Mouse (Mus musculus): ENCODE results near the gene Ccl9. TPM values are rescaled to one million over a fixed set of nuclear protein-coding genes. Genes with fewer than 3 reads are reported as not detected.
A peak's percentile ranks its signal among the peaks of the same experiment; 100 is the strongest.
"Not testable (repeated sequence)": the region's sequence is repeated elsewhere in the genome, so short reads cannot be mapped to it uniquely, and the experiment has no call there.

The Ccl9 gene
- polyA plus RNA-seq, 1 experiment from 2014 or later, result 14.2 TPM

DNA sequence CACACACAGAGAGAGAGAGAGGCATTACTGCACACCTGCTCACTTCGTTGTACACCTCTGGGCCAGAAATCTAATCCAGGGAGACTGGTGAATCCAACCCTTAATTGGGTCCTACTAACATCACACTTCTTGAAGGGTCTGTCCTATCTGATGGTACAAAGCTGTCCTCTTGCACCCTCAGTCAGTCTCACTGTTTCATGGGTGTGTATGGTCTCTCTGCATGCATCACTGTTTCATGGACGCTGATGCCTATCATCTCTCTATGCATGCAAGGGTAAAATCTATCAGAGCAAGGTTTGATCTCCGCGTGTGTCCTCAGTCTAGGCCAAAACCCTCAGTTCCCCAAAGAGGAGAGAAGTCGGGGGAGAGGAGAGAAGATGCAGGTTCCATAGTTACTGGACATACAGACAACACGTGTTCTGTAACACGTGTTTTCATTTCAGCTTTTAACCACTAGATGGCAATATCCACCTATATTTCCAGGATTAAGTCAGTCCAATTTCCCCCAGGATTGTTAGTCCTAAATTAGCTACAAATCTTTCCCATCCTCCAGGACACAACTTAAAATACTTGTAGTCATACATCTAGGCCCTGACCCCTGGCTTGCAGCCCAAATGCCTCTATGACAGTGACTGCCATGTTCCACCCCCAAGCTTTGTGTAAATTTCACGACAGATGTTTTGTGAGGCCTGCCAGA, 22.2 kb downstream of the Ccl9 start:
- Histone ChIP-seq H3K27me3 (replicated peaks) (no peaks in the 10 kb centered on the region), H3K4me1 (no peaks in the 10 kb centered on the region), H3K36me3 (no peaks in the 10 kb centered on the region), H3K9me3 (no peaks in the 10 kb centered on the region), H3K27ac (no peak overlapping the region), H3K9ac (no peak overlapping the region), H3K4me3 (replicated peaks) (no peak overlapping the region), H3K4me2 (no peak overlapping the region)
- WGBS, result 30% methylated on average over 8 of the region's 8 CpGs
- peak; percentile 43; the same call in 1 of the 2 replicates for ATAC-seq (ENCODE audit: insufficient read depth, low FRiP score, low read depth)

DNA sequence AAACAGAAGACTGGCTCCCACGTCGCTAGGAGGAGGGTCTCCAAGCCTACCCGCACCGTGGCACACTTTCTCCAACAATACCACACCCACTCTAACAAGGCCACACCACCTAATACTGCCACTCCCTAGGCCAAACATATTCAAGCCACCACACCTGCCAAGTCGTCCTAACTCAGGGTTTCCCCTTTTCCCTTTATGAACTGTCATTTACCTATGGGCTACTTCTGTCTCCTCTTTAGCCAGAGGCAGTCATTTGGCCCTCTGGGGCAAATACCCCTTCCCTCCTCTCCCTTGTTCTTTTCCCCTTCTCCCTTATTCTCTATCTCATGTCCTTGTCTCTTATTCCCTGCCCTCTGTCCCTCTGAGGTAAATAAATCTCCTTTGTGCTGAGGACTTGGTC, 26.8 kb downstream of the Ccl9 start:
- 65% methylated on average over 5 of the region's 5 CpGs for WGBS
- no peak overlapping the region for H3K9ac ChIP-seq
- no peaks in the 10 kb centered on the region for H3K9me3 ChIP-seq
- H3K27ac ChIP-seq, result no peak overlapping the region
- H3K27me3 ChIP-seq (replicated peaks), result no peaks in the 10 kb centered on the region
- H3K4me2 ChIP-seq, result no peak overlapping the region
- H3K36me3 ChIP-seq, result no peaks in the 10 kb centered on the region
- no peak overlapping the region for H3K4me3 ChIP-seq (replicated peaks)
- no peaks in the 10 kb centered on the region for H3K4me1 ChIP-seq
- no peak for ATAC-seq (ENCODE audit: insufficient read depth, low FRiP score, low read depth)

DNA sequence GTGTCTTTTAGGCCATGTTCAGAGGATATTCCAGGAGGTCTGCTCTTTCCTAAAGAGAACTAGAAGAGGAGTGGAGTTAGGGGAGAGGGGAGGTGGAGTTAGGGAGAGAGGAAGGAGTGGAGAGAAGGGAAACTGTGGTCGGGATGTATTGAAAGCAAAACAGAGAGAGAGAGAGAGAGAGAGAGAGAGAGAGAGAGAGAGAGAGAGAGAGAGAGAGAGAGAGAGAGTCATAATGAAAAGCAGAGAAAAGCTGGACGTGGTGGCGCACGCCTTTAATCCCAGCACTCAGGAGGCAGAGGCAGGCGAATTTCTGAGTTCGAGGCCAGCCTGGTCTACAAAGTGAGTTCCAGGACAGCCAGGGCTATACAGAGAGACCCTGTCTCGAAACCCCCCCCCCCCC, 27.4 kb downstream of the Ccl9 start:
- H3K27me3 ChIP-seq (replicated peaks); H3K27ac ChIP-seq; H3K4me1 ChIP-seq; H3K9ac ChIP-seq; H3K36me3 ChIP-seq; H3K4me2 ChIP-seq; ATAC-seq (ENCODE audit: insufficient read depth, low FRiP score, low read depth); H3K9me3 ChIP-seq; H3K4me3 ChIP-seq (replicated peaks): not testable (repeated sequence)
- WGBS, result 85% methylated on average over 7 of the region's 7 CpGs

DNA sequence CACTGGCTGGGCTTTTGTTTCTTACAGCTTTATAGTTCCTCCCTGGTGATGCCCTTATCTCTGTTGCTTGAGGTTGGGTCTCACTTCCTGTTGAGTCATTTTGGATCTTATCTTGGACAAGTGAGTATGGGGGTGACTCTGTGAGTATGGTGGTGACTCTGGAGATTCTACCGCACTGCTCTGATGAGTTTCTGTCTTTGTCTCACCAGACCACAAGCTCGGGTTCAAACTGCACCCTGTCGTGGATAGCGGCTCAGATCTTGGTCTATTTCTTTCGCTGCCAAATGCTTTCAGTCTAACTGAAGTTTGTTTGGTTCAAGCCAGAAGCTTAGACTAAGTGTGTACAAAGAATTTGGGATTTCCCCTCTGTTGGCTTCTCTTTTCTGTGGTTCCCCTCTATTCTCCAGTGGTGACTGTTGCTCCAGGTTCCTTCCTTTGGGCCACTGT, 28.2 kb downstream of the Ccl9 start:
- Histone ChIP-seq H3K27ac (no peak overlapping the region), H3K4me2 (no peak overlapping the region)
- no peak for ATAC-seq (ENCODE audit: insufficient read depth, low FRiP score, low read depth)

DNA sequence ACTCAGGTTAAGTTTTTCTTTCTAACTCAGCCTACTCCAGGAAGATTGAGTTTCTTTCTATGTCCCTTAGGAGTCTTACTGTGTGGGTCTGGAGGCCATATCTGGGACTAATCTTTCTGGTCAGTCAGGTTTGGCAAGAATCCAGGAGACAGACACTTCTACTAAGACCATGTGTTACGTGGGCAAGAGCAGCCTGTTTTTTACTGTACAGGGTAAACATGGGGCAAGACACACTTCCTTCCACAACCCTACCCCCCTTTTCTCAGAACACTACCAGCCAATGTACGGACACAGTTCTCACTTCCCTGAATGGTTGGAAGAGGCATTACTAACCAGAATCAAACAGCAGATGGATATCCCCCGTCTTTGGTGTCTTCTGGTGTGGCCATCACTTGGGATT, 34.2 kb downstream of the Ccl9 start:
- Histone ChIP-seq H3K36me3 (no peaks in the 10 kb centered on the region), H3K27me3 (replicated peaks) (no peaks in the 10 kb centered on the region), H3K4me1 (no peaks in the 10 kb centered on the region), H3K4me2 (no peak overlapping the region), H3K27ac (no peak overlapping the region), H3K4me3 (replicated peaks) (no peak overlapping the region), H3K9ac (no peak overlapping the region), H3K9me3 (no peaks in the 10 kb centered on the region)
- ATAC-seq (ENCODE audit: insufficient read depth, low FRiP score, low read depth), result peak; percentile 60
- 43% methylated on average over 3 of the region's 3 CpGs for WGBS

More for the DNA sequence above, 28.2 kb downstream of the Ccl9 start:
- Histone ChIP-seq H3K9ac (no peak overlapping the region), H3K4me1 (no peaks in the 10 kb centered on the region), H3K27me3 (replicated peaks) (no peaks in the 10 kb centered on the region), H3K4me3 (replicated peaks) (no peak overlapping the region), H3K9me3 (no peaks in the 10 kb centered on the region), H3K36me3 (no peaks in the 10 kb centered on the region)
- 83% methylated on average over 5 of the region's 5 CpGs for WGBS

DNA sequence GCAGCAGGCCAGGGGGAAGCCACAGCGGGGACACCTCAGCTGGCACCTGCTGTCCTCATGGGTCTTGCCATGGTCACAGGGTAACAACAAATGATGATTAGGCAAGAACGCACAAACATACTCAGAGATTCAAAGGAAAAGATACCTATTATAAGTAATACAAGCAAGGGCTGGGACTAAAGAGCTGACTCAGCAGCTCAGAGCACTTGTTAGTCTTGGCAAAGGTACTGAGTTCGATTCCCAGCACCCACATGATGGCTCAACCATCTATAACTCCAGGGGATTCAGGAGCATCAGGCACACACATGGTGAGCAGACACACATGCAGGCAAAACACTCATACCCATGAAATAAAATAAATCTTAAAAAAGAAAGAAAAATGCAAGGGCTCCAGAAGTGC, 37.0 kb downstream of the Ccl9 start:
- Histone ChIP-seq H3K27me3 (replicated peaks) (no peaks in the 10 kb centered on the region), H3K4me1 (no peaks in the 10 kb centered on the region), H3K36me3 (no peaks in the 10 kb centered on the region), H3K4me3 (replicated peaks) (no peak overlapping the region), H3K9ac (no peak overlapping the region), H3K9me3 (no peaks in the 10 kb centered on the region), H3K4me2 (no peak overlapping the region), H3K27ac (no peak overlapping the region)
- 85% methylated on average over 3 of the region's 3 CpGs for WGBS
- no peak for ATAC-seq (ENCODE audit: insufficient read depth, low FRiP score, low read depth)

DNA sequence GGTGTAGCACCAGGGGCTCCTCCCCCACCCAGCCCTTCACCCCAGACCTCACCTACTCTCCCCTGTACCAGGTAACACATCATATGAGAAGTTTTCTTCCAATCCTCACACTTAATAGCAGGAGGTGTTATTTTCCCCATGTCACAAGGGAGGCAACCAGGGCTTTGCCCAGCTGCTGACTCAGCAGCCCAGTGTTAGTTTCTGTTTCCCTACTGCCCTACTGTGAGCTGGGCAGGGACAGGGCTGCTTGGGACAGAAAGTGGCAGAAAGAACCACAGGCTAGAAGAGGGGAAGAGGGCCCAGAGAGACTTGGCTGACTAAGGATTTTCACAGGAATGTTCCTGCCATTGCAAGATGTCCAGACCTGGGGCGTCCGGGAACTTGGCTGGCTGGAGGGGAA, 37.5 kb downstream of the Ccl9 start:
- WGBS, result 90% methylated on average over 2 of the region's 2 CpGs
- Histone ChIP-seq H3K4me2 (no peak overlapping the region), H3K4me1 (no peaks in the 10 kb centered on the region), H3K9me3 (no peaks in the 10 kb centered on the region), H3K27ac (no peak overlapping the region), H3K27me3 (replicated peaks) (no peaks in the 10 kb centered on the region), H3K4me3 (replicated peaks) (no peak overlapping the region), H3K36me3 (no peaks in the 10 kb centered on the region), H3K9ac (no peak overlapping the region)
- no peak for ATAC-seq (ENCODE audit: insufficient read depth, low FRiP score, low read depth)

DNA sequence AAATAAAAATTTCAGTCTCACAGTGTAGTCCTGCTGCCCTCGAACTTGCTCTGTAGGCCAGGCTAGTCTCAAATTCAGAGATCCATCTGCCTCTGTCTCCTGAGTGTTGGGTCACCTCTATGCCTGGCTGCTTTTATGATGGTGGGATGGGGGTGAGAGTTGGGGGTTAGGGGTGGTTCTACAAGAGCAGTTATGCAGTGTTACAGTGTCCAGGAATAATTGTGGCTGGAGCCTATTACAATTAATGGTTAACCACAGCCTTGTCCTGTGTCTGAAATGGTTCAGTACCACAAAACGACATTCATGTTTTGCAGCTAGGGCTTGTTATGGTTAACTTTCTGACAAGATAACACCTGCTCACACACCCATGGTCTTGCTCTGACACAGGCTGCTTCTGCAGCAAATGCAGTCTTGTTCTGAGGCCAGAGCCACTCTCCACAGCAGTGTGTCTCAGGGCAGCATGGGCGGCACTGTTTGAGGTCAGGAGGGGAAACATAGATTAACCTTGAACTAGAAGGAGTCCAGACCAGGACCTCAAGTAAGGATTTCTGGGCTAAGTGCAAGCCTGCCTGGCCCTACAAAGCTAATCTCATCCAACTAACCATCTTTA, 39.6 kb downstream of the Ccl9 start:
- H3K4me1 ChIP-seq, result peaks cover 5% of the 10 kb centered on the region
- no peak overlapping the region for H3K9ac ChIP-seq
- no peak overlapping the region for H3K27ac ChIP-seq
- no peak overlapping the region for H3K4me2 ChIP-seq
- H3K36me3 ChIP-seq, result no peaks in the 10 kb centered on the region
- no peak overlapping the region for H3K4me3 ChIP-seq (replicated peaks)
- no peaks in the 10 kb centered on the region for H3K27me3 ChIP-seq (replicated peaks)
- no peaks in the 10 kb centered on the region for H3K9me3 ChIP-seq
- ATAC-seq (ENCODE audit: insufficient read depth, low FRiP score, low read depth), result no peak
- 61% methylated on average over 3 of the region's 3 CpGs for WGBS

DNA sequence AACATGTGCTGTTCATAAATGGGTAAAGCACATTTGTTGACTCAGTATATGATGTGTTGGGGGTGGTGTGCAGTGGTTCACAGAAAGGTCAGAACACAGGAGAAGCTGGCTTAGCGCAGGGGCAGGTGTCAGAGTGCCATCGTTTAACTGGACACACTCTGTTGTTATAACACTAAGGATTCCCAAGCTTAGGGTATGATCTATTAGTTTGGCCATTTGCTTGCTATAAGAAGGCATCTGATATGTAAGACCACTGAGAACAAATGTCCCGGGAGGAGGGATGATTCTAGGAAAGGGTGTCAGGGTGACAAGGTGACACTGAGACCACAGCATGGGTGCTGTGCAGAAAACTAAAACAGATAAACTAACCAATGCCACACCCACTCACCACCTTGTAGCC, 41.6 kb downstream of the Ccl9 start:
- H3K9ac ChIP-seq, result no peak overlapping the region
- peaks cover 5% of the 10 kb centered on the region for H3K4me1 ChIP-seq
- no peak overlapping the region for H3K27ac ChIP-seq
- H3K4me3 ChIP-seq (replicated peaks), result no peak overlapping the region
- no peaks in the 10 kb centered on the region for H3K9me3 ChIP-seq
- ATAC-seq (ENCODE audit: insufficient read depth, low FRiP score, low read depth), result no peak
- H3K27me3 ChIP-seq (replicated peaks), result no peaks in the 10 kb centered on the region
- WGBS, result 47% methylated on average over 3 of the region's 3 CpGs
- H3K4me2 ChIP-seq, result no peak overlapping the region
- no peaks in the 10 kb centered on the region for H3K36me3 ChIP-seq

DNA sequence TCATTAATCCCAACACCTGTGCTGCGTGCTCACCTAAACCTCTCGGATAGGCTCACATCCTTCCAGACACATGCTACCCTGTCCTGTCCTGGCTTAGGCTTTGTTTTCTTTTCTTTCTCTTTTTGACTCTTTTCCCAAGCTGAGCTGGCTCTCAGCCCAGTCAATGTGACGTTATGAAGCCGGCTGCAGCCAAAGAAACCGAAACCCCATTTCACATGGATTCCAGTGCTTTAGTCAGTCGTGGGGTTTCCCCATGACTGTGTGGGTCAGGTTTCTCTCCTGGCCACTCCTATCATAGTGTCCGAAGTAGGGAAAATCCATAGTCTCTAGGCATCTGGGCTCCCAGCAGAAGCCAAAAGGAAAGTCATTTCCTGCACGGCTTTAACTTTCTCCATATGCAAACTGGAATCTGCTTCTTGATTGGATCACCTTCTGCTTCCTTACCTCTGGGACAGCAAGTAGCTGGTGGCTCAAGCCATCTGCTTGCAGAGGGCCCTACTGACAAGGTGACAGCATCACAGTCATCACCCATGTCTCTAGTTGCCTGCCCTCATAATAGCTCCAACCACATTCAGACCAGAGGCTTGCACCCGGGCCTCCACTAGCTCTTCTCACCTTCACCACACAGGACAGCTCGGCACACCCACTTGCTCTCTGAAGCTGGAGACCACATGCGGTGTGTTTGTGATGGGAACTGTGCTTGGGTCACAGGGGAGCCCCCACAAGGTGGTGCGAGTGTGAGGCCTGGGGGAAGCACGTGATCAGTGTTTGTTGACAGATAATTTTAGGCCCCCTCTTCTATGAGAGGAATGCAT, 43.6 kb downstream of the Ccl9 start:
- 0 out of 2 replicates have a peak overlapping the region, but pooled peaks have one; percentile 6 for H3K4me3 ChIP-seq (replicated peaks)
- ATAC-seq (ENCODE audit: insufficient read depth, low FRiP score, low read depth), result peak; percentile 78; the same call in 1 of the 2 replicates
- H3K27ac ChIP-seq, result peak overlapping the region; percentile 45; the same call in 1 of the 2 replicates
- H3K4me1 ChIP-seq, result peaks cover 5% of the 10 kb centered on the region
- H3K9me3 ChIP-seq, result no peaks in the 10 kb centered on the region
- no peaks in the 10 kb centered on the region for H3K27me3 ChIP-seq (replicated peaks)
- peak overlapping the region; percentile 37 for H3K4me2 ChIP-seq
- H3K36me3 ChIP-seq, result no peaks in the 10 kb centered on the region
- WGBS, result 29% methylated on average over 13 of the region's 13 CpGs
- H3K9ac ChIP-seq, result no peak overlapping the region

DNA sequence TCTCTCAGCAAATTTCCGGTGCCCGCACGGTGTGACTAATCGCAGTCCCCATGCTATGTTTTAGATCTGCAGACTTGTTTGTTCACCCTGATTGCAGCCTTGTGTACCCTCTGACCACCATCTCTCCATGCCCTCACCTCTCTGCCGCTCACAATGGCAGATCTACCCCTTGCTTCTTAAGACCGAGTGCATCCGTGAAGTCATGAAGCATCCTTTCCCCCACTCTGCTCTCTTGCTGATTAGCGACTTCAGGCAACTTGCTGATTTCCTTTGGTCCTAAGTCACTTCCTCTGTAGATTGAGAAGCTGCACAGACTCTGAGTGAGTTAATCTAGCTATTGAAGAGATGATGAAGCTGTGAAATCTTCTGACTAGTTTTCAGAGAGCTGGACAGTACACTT, 44.3 kb downstream of the Ccl9 start:
- Histone ChIP-seq H3K4me1 (peaks cover 5% of the 10 kb centered on the region), H3K27ac (peak overlapping the region; percentile 35; the same call in 1 of the 2 replicates), H3K36me3 (no peaks in the 10 kb centered on the region), H3K9ac (no peak overlapping the region), H3K9me3 (no peaks in the 10 kb centered on the region), H3K4me2 (peak overlapping the region; percentile 37), H3K27me3 (replicated peaks) (no peaks in the 10 kb centered on the region), H3K4me3 (replicated peaks) (0 out of 2 replicates have a peak overlapping the region, but pooled peaks have one; percentile 6)
- no peak for ATAC-seq (ENCODE audit: insufficient read depth, low FRiP score, low read depth)
- WGBS, result 75% methylated on average over 8 of the region's 8 CpGs

DNA sequence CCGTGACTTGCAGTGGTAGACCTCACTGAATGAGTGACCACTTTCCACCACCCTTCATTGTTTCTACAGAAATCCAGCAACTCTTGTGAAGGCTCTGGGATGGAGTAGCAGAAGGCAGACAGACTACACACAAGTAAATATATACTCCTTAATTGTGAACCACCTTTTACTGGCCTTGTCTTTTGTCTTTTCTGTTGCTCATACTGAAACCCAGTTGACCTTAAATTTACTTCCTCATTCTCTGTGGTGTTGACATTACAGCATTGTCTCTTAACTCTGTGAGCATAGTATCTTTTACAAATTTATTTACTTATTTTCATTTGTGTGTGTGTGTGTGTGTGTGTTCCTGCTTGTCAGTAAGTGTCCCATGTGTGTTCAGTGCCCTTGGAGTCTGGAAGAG, 45.2 kb downstream of the Ccl9 start:
- WGBS, result 86% methylated on average over 1 of the region's 1 CpGs

More for the DNA sequence above, 45.2 kb downstream of the Ccl9 start:
- H3K4me3 ChIP-seq (replicated peaks), result no peak overlapping the region
- no peaks in the 10 kb centered on the region for H3K36me3 ChIP-seq
- no peaks in the 10 kb centered on the region for H3K9me3 ChIP-seq
- no peak overlapping the region for H3K27ac ChIP-seq
- H3K4me2 ChIP-seq, result no peak overlapping the region
- no peak overlapping the region for H3K9ac ChIP-seq
- no peak for ATAC-seq (ENCODE audit: insufficient read depth, low FRiP score, low read depth)
- H3K27me3 ChIP-seq (replicated peaks), result no peaks in the 10 kb centered on the region
- H3K4me1 ChIP-seq, result peaks cover 5% of the 10 kb centered on the region
